Mouse (Mus musculus): ENCODE results near the gene Ofcc1.

DNA sequence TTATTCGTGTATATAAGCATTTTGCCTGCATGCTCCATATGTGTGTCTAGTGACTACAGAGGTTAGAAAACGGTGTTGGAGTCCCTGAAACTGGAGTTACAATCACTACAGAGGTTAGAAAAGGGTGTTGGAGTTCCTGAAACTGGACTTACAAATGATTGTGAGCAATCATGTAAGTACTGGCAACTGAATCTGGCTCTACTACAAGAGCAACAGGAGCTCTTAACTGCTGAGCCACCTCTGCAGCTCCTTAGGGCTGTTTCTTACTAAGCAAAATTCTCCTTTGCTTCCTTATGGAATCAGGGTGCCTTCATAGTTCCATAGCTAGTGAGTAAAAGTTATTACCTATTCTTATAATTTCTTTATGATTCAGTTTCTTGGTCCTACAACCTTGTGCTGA lies 237.4 kb downstream of the Ofcc1 start:
- TF ChIP-seq POLR2A (IDR thresholded peaks at IDR 0.05; ENCODE audit: insufficient read depth, low read depth, low read length) (no peak), CTCF (IDR thresholded peaks at IDR 0.05; ENCODE audit: insufficient read depth, low read depth, low read length) (no peak)

Data from olfactory bulb, adult 2 months (tissue).